Mouse (Mus musculus) thymus, postnatal 0 days (tissue): ENCODE data around the gene Gm13420. TPM values are rescaled to one million over a fixed set of nuclear protein-coding genes. Genes with fewer than 3 reads are reported as not detected.
"Not testable (repeated sequence)": the region's sequence is repeated elsewhere in the genome, so short reads cannot be mapped to it uniquely, and the experiment has no call there.

Source experiments
- DNase-seq: peaks from one replicate; pipeline ENCODE4 v3.0.0-alpha.2; 2015; ENCODE audit warnings: low spot score
- polyA plus RNA-seq: library from polyadenylated mRNA; unstranded; fragments of >200 nt; fragmentation: Nextera tagmentation; extraction: Ambion mirVana; gene quantifications from 2 replicates; pipeline ENCODE4 v1.2.1, GENCODE M21; 2015

Gm13420 gene
- polyA plus RNA-seq, 1 experiment from 2014 or later: not detected

GRCm38 (mm10) chr2:29738799-29739198, 12.7 kb downstream of the Gm13420 start:
- no peak for DNase-seq

DNA sequence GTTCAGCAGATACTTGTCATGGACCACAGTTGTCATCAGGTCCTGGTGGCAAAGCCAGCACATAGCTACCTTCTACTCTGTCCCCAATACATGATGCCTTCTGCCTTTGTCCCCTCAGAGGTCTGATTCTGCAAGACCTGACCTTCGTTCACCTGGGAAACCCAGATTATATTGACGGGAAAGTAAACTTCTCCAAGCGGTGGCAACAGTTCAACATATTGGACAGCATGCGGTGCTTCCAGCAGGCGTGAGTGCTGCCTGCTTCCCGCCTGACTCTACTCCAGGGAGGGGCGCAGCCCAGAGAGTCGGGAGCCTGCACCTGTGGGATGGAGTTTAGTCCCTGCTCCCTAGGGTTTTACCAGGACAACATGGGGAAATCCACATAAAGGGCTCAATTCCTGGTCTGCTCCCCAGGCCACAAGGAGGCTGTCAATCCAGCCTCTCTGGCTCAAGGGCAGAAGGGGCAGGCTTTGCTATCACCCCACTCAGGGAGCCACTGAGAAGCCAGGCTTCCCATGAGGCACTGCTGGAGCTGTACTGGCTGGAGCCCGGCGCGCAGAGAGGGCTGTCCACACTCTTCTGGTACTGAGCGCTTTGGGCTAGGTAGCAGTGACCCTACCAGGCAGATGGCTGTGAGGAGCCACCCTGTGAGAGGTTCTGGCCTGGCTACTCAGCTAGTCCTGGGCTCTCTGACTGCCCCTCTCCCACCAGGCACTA, 14.1 kb downstream of the Gm13420 start:
- no peak for DNase-seq

- no peak for DNase-seq
Observed at GRCm38 (mm10) chr2:29735708-29736107, 15.8 kb downstream of the Gm13420 start.

- DNase-seq: no peak
Observed at GRCm38 (mm10) chr2:29733348-29733747, 18.1 kb downstream of the Gm13420 start.

- DNase-seq: no peak
Observed at GRCm38 (mm10) chr2:29732559-29732958, 18.9 kb downstream of the Gm13420 start.

GRCm38 (mm10) chr2:29731545-29731944, 19.9 kb downstream of the Gm13420 start:
- DNase-seq: peak; percentile 39

DNA sequence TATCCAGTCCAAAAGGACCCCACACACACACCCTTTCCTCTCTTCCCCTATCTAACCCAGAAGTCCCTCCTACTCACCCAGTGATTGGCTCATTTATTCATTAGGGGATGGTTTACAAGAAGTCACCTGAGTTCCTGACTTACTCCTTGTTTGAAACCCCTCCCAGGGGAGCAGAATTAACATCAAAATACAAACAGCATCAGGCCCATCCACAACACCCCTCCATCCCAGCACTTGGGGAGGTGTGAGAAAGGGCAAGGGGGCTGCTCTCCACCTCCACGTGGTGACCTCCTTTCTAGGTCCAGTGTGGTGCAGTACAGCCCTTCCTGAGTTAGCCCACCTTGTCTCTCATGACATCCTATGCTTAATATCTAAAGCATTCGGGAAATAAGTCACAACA, 22.0 kb downstream of the Gm13420 start:
- no peak for DNase-seq

GRCm38 (mm10) chr2:29724664-29725365, 26.7 kb downstream of the Gm13420 start:
- DNase-seq: peak; percentile 28

GRCm38 (mm10) chr2:29723132-29723531, 28.4 kb downstream of the Gm13420 start:
- no peak for DNase-seq

- DNase-seq: peak; percentile 42
Observed at GRCm38 (mm10) chr2:29718581-29718980, 32.9 kb downstream of the Gm13420 start.

DNA sequence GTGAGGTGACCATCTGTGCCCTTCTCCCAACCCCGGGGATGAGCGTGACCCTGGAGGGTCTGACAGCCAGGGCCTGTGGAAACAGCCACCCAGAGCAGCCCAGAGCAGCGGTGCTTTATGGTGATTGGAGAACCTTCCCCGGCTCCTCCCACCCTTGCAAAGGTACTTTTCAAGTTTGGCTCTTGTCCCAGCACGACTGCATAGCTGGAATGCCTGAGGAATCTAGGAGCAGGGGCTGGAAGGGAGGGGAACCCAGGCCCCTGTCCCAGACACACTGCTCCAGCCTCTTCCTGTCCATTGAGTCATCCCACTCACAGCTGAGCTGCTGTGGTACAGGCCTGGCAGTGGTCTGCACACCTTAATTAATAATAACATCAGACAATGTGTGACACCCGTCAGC, 34.8 kb downstream of the Gm13420 start:
- DNase-seq: no peak

GRCm38 (mm10) chr2:29716143-29716542, 35.3 kb downstream of the Gm13420 start:
- DNase-seq: no peak

DNA sequence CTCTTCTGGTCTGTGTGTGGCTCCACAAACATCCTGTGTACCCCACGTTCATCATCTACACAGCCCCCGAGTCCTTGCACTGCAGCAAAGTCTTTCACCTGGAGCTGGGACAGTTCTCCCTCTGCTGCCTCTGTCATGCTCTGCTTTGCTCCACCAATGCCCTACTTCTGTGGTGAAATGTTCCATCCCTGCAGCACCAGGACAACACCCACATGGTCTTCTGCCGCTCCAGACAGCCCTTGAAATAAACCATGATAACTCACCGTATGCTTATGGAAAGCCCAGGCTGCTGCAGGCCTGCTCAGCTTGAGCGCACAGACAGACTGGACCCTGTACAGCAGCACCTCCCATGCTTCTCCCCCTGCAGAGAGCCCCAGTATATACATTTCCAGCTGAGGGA, 37.4 kb downstream of the Gm13420 start:
- DNase-seq: no peak

- no peak for DNase-seq
Observed at GRCm38 (mm10) chr2:29713501-29713900, 38.0 kb downstream of the Gm13420 start.

DNA sequence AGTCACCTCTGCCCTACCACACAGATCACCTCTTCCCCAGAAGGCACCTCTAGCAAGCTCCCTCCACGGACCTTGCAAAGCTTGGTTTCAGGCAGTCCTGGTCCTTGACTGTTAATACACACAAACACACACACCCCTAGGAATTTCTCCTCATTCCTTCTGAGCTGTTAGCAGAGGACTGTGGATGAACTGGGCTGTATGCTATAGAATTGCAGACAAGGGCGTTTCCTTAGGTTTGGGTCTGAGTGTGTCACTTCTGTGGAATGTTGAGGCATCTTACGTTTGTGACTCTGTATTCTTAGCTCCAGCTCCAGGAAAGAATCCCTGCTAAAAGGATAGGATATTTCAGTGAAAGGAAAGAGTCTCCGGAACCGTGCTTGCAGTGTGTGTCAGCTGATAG, 39.6 kb downstream of the Gm13420 start:
- DNase-seq: no peak

- no peak for DNase-seq
Observed at GRCm38 (mm10) chr2:29711038-29711437, 40.4 kb downstream of the Gm13420 start.

DNA sequence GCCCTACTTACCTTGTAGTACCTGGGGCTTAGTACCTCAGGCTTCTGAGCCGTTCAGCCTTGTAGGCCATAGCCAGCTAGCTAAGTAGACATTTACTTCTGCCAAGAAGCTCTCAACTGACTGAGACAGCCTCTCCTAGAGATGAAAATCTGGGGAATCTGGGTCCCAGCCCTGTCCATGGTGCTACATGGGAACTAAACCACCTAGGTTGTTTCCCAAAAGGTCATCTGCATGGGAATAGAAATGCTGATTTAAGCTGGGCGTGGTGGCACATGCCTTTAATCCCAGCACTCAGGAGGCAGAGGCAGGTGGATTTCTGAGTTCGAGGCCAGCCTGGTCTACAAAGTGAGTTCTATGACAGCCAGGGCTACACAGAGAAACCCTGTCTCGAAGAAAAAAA, 43.3 kb downstream of the Gm13420 start:
- DNase-seq: not testable (repeated sequence)

- DNase-seq: peak; percentile 18
Observed at GRCm38 (mm10) chr2:29707731-29708130, 43.8 kb downstream of the Gm13420 start.

- DNase-seq: no peak
Observed at GRCm38 (mm10) chr2:29706726-29707620, 44.5 kb downstream of the Gm13420 start.

- no peak for DNase-seq
Observed at GRCm38 (mm10) chr2:29705493-29705892, 46.0 kb downstream of the Gm13420 start.

GRCm38 (mm10) chr2:29703104-29704081, 48.1 kb downstream of the Gm13420 start:
- no peak for DNase-seq
